Mouse (Mus musculus) gastrocnemius, adult 18-20 months (tissue): ENCODE results near the gene Tef. TPM values are rescaled to one million over a fixed set of nuclear protein-coding genes. Genes with fewer than 3 reads are reported as not detected.

Experiments
- DNase-seq: peaks from one replicate; pipeline ENCODE4 v3.0.0; 2021; ENCODE audit warnings: low spot score
- total RNA-seq, 2 experiments: library from RNA; stranded (reverse); gene quantifications; 2 replicates each; pipeline ENCODE4 v1.2.3; 2021

Gene Tef
- total RNA-seq, 2 experiments from 2014 or later: 124 to 160 TPM

DNA sequence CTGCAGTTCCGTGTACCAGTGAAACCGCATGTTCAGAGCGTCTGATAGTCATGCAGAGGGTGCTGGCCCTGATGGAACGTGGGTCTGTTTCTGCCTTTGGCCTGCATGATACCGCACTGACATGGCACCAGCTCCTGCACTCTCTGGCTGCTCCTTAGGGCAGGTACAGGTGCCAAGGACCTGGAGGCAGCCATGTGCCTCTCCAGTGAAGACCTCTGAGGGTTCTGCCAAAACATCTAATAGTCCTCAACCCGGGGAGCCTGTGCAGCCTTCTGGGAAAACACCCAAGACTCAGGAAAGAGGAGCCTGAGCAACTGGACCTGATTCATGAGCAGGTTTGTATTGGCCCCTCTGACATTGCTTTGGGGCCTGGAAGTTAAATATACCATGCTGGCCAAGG is 4.4 kb upstream of the Tef start:
- peak; percentile 59 for DNase-seq

DNA sequence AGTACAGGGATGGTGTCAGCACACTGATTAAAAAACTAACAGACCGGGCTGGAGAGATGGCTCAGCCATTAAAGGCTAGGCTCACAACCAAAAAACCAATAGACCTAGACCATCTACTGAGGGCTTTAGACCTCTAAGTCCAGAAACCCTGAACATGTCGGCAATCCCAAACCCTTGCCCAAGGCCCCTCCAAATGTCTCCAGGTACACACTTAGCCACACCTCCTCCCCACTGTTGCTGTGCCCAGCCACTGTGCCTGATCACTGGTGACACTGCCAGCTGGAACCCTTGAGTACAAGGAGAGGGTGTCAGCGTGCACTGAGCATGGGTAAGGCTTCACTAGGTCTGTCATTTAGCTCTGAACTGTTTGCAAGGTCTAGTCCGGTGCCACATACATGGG is 3.8 kb upstream of the Tef start:
- peak; percentile 32 for DNase-seq

DNA sequence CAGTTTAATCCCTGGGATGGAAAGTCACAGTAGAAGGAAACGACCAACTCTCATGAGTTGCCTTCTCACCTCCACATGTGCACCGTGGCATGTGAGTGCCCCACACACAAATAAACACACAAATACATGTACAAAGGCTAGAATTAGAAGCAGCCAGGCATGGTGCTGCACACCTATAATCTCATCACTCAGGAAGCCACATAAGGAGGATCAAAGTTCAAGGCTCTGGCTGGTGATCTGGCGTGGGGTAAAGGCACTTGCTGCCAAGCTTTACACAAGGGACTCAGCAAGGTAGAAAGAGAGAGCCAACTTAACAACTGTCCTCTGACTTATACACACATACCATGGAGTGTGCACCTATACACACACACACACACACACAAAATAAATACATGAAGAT is 1.8 kb upstream of the Tef start:
- no peak for DNase-seq

DNA sequence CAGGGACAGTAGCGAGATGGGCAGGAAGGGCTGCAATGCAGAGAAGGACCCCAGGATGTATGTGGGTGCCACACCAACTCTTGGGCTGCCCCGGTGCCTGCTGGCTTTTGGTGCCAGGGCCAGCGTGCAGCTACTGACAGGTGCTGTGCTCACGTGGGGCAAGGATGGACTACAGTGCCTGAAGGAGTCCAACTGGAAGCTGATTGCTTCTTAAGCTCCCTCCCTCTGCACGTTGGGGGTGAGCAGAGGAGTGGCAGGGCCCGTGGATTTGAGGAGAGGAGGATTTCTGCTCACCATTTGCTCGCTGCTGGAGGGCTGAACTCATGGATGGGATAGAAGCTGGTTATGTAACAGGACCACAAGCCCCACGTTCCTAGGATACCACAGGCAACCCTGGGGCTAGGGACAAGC is 725 bp downstream of the Tef start:
- peak; percentile 78 for DNase-seq

DNA sequence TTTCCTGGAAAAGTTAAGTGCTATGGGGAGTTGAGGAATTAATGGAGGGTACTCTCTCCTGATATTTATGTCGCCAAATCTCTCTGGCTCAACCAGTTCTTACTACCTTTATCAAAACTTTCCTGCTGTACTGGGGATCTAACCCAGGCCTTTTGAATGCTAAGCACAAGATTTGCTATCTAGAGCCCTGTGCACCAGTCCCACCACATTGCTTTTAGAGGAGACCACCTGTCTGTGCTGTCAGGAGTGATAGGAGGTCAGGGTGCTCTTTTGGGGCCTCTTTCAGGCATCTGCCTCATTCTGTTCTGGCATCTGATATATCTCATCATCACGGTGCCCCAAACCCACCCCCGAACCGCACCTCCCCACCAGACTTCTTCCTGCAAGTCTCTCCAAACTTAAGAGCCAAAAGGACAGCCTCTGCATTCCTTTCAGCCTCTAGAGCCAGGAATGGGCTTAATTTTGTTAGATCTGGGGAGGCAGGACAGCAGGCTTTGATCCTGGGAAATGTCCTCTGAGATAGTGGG is 1.3 kb downstream of the Tef start:
- DNase-seq: no peak

DNA sequence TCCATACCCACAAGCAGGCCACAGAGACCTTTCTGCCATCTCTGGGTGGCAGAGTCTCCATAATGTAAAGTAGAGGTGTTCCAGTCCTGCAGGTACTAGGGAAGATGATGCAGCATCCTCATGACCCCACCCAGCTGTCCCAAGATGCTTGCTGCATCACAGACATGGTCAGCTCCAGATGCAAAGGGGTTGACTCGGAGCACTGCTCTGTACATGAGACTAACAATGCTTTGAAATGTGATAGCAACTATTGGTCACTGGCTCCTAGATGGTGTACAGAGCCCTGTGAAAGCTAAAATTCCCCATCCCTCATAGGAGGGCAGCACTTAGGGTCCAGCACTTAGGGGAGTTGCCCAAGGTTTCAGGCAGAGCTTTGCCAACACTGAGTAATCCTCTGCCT is 2.0 kb downstream of the Tef start:
- DNase-seq: no peak

DNA sequence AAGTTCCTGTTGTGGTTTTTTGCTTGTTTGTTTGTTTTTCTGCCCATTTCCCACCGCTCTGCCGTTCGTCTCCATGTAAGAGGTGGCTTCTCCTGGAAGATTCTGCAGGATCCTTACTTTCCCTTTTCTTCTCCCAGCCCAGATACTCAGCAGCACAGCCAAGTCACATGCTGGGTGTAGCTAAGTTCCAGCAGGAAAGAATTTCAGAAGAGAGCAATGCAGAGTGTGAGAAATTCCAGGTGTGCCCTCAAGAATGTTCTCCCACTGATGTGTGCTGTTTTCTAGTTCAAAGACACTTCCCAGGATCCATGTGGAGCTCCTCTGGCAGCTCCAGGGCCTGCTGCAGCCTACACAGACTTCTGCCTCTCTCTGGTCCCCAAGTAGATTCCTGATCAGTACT is 2.7 kb downstream of the Tef start:
- DNase-seq: no peak

DNA sequence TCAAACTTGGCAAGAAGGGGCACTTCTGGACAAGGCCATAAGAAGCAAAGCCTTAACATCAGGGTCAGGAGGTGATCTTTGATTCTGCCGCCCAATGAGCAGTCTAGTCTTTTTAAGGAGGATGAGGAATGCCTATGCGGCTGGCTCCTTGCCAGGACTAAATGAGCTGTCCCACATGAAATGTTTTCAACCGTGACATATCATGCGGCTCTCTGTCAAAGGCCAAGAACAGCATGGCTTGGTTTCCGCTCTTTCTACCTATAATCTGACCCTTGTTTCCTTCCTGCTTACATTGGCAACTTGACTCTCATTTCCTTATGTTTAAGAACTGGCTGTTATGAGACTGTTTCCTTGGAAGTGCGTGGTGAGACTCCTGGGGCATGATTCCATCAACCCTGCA is 3.4 kb downstream of the Tef start:
- DNase-seq: no peak

DNA sequence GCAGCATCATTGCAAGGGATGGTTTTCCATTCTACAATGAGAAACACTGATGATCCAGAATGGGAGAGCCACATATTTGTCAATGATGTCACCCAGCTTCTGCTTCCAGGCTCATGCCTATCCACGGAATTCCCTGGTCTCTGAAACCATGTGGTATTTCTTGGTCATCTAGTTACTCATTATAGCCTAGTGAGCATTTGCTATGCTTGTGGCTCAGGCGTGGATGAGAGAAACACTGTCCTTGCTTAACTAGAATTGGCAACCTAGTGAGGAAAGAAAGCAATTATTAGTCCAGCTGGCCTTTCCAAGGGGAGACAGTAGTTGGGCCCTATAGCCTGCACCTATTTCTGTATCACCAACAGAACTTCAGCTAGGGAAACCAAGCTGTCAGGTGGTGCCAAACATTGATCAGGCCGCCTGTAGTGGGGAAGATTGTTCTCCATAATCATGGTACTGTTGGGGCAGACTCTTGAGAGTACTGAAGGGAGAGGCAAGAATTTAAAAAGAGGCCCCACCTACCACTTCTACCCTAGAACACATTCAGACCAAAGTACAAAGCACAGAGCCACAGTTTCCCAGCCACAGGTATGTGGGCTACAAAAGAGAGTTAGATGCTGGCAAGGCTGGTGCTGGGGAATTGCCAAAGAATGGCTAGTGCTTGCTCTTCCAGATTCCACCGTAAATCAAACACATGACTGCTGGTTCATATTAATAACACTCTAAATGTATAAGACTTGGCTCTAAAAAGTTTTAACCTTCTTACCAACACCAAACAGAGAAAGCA is 4.6 kb downstream of the Tef start:
- DNase-seq: no peak

DNA sequence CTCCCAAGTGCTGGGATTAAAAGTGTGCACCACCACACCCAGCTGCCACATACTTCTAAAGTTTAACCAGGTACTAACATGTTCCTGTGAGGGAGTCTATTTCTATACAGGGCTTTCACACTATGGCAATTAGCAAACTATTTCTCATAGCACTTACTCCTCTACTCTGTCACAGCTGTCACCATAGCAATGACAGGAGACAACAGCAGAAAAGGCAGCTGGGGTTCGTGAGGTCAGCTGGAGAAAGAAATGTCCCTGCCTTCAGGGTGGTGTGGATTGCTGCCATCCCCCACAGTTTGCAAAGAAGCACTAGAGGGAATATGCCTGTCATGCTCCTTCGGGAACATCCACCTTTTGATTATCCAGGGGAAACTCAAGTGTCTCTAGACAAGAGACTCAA is 6.6 kb downstream of the Tef start:
- DNase-seq: no peak

DNA sequence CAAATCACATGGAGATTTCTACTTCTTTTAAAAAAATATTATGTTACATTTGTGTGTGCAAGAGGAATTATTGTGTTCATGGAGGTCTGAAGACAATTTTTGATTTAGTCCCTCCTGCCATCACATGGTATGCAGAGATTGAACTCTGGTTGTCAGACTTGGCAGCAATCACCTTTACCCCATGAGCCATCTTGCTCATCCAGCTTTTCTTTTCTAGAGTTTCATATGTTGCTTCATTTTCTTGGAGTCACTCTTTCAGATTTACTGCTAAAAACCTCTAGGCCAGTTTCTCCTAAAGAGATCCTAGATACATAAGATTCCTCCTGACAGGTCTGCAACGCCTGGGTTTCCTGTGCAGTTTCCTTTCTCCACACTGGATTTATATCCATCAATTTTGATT is 7.3 kb downstream of the Tef start:
- no peak for DNase-seq

DNA sequence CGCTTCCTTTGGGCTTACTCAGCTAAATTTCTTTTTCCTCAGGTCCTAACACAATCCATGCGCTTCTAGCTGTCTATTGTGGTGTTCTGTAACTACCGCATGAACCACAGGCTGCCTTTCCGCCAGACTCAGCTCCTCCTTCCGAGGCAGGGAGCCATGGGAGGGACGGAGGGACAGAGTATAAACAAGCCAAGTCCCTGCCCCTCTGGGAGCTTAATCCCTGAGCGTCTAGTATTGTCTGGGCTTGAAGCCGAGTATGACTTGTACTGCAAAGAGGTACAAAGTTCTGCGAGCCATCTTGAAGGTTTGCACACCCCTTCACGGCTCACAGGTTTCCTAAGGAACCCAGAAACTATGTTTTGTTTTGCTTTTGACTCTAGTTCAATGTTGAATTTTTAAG is 7.9 kb downstream of the Tef start:
- peak; percentile 98 for DNase-seq

DNA sequence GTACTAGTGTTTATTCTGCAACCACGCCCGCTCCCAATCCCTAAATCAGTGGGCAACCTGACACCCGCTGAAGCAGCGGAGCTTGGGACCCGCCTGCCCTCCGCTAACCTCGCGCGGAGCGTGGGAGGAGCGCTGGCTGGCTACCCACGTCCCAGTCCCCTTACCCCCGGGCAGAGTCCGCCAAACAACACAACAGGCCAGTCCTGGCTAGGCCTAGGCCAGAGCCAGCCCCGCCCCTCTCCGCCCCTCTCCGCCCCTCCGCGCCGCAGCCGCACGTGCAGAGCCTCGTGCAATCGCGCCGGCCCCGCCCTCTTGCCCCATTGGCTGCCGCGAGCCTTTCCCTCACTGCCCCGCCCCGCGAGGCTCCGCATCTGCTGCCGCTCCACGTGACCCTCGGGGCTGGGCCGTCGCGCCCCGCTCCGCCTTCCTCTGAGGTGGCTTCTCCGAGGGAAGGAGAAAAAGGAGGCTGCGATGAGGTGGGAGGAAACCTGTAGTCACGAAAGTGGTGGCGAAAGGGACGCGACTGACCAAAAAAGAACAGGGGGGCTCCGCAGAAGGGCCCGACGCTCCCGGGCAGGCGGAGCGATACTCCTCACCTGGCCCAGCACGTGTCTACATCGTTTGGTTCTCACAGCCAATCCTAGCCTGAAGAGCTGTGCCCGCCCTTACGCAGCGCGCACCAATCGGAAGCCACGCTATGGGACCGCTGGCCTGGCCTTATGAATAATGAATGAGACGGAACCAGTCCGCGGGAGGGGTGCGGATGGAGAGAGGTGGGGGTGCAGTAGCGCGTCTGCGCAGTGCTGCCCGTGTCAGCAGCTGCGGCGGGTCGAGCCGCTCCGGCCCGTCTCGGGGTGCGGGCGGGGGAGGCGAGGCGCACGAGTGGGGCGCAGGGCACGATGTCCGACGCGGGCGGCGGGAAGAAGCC is 8.7 kb downstream of the Tef start:
- peak; percentile 97 for DNase-seq

DNA sequence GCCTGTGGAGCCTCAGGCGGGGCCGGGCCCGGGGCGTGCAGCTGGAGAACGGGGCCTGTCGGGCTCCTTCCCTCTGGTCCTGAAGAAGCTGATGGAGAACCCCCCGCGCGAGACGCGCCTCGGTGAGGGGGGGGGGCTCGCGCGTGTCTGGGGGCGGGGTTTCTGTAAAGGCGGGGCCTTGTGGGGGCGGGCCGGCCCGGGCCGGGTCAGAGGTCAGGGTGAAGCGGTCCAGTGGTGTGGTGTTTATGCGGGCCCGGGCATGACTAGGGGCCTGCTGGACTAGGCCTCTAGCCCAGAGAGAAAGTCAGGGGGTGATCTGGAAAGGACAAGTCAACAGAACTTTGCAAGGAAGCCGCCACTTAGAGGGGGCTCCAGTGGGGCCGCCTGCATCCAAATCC is 9.4 kb downstream of the Tef start:
- no peak for DNase-seq

DNA sequence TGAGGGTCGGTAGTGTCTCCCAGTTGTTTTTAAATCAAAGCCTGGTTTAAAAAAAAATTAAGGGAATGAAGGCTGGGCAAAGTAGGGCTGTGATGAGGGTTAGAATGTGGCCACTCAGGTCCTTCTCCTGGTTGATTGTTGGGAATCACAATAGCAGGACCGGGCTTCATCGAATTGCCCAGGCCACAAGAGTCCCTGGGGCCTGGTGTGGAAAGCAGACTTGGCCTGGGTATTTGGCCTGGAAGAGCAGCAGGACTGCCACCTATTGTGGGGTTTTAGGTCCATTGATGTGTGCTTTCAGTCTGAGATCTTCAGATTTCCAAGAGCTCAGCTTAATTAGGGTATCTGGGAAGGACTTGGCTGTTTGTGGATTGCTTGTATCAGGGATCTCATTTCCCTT is 10.1 kb downstream of the Tef start:
- DNase-seq: no peak

DNA sequence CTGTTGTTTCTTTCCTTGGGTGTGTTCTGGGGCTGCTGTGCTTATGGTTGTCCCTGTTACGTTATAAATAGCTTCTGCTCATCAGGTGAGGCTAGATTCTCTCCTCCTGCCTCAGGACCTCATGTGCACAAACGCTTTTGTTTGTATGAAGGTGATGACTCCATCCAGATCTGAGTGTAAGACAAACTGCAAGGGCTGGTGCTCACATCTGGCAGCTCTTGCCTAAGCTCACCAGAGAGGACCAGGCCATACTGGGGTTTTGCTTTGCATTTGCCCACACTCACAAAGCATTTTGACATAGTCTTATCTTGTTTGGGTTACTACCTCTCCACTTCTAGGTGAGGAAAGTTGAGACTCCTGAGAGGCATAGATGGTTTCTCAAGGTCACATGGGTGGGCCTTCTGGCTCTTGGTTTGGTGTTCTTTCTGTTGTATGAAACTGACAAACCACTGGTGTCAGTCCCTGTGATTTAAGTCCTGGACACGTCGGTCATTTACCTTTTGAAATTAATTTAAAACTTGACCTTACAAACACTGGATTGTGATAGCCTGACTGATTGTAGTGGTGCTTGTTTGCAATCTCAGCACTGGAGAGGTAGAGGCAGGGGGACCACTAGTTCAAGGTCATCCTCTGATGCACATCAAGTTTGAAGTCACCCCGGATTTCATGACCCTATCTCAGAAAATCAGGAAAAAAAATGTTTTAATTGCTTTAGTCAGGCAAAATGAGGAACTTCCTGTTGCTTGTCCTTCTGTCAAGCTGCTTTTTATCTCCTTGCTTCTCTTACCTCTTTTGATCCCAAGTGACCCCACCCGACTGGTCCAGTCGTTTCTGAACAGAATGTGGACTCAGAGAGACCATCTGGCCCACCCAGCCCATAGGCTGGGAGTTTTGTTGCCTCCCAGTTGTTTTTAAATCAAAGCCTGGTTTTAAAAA is 10.7 kb downstream of the Tef start:
- DNase-seq: no peak

DNA sequence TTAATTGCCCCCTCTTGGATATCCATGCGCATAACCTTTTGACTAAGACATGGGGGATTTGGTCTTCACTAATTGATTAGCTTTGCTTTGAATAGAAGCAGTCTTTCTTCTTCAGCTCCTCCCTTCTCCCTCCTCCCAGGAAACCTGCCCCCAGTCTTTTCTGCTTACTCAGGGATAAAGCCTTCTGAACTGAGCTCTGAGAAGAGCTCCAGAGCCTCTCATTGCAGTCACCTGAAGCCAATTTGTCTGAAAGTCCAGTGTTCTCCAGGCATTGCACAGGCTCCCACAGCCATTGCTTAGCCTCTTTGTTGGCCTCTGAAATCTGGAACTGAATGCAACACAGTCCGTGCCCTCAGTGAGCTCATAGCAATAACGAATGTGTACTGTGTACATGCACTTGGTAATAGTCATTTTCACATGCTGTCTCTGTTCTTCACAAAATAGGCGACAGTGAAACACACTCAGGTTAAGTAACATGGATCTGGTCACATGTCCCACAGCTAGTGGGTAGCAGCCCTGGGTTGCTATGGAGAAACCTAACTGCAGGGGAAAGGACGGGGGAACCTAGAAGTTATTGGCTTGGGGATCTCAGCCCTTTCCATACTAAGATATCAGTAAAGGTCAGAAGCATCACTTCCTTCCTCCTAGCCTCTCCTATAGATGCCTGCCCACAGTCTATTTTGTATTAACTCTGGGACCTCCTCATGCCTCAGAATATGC is 11.9 kb downstream of the Tef start:
- no peak for DNase-seq

DNA sequence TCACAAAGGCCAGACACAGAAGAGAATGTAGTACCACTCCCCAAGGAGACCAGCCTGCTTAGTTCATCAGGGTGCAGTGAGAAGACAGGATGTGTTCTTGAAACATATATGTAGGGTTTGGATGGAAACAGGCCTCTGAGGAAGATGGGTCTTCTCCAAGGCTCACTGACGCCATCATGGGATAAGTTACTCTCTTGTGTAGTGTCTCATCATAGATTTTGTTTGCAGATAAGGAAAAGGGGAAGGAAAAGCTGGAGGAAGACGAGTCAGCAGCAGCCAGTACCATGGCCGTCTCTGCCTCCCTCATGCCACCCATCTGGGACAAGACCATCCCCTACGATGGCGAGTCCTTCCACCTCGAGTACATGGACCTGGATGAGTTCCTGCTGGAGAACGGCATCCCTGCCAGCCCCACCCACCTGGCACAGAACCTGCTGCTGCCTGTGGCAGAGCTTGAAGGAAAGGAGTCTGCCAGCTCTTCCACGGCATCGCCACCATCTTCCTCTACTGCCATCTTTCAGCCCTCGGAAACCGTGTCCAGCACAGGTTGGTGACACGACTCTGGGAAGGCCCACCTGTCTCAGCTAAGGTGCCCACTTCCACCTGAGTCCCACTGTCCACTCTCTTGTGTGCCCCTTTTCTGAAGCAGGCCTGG is 12.6 kb downstream of the Tef start:
- DNase-seq: no peak

DNA sequence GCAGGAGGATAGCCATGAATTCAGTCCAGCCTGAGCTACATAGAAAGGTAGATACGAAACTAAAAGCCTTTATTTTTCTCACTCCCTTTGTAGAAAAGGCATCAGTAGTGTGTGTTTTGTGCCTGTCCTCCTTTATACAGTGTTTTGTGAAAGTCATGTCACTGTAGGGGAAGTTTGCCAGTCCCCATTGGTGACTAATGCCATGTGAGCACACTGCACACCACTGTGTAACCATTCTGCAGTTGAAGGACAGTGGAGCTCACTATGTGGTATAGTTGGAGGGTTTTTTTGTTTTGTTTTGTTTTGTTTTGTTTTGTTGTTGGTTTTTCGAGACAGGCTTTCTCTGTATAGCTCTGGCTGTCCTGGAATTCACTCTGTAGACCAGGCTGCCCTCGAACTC is 16.2 kb downstream of the Tef start:
- no peak for DNase-seq

DNA sequence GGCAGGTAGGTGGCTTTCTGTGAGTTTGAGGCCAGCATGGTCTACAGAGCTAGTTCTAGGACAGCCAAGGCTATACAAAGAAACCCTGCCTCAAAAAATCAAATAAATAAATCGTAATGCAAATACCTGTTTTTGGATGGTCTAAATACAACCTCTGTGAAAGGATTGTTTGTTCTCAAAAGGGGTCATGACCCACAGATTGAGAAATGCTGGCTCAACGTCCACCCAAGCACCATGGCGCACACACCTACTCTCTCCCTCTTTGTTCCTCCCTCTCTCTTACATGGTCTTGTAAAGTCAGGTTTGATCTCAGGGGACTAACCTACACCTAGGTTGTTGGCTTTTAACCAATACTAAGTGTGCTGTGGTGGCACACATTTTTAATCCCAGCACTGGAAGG is 20.4 kb downstream of the Tef start:
- no peak for DNase-seq
